Mouse (Mus musculus) C2C12 (cell line): ENCODE data around the gene Gm47996. TPM values are rescaled to one million over a fixed set of nuclear protein-coding genes. Genes with fewer than 3 reads are reported as not detected.

Source experiments
- H3K27me3 ChIP-seq: one replicate; pipeline ENCODE4 v1.6.1; 2011; ENCODE audit not compliant: control insufficient read depth, insufficient read depth, insufficient read length
- H3K36me3 ChIP-seq: one replicate; pipeline ENCODE4 v1.6.1; 2011; ENCODE audit not compliant: control insufficient read depth, insufficient read depth
- H3K4me3 ChIP-seq: one replicate; pipeline ENCODE4 v1.5.1; 2011; ENCODE audit warnings: mild to moderate bottlenecking, control low read depth; ENCODE audit not compliant: poor library complexity, insufficient read depth, severe bottlenecking
- H3K79me2 ChIP-seq: one replicate; pipeline ENCODE4 v1.6.1; 2011; ENCODE audit not compliant: control insufficient read depth, insufficient read depth
- H3K79me3 ChIP-seq: one replicate; pipeline ENCODE4 v1.6.1; 2011; ENCODE audit warnings: low read depth, control low read depth
- H3ac ChIP-seq: one replicate; pipeline ENCODE3; 2011; ENCODE audit warnings: low read depth; ENCODE audit not compliant: control insufficient read depth, insufficient read length
- CEBPB ChIP-seq: IDR thresholded peaks from one replicate; pipeline ENCODE4 v1.6.1; 2011; ENCODE audit warnings: low read depth, mild to moderate bottlenecking, control low read depth, moderate library complexity
- CTCF ChIP-seq: IDR thresholded peaks from one replicate; pipeline ENCODE4 v1.5.1; 2011; ENCODE audit not compliant: control insufficient read depth, insufficient read depth, insufficient read length
- FOSL1 ChIP-seq: IDR thresholded peaks from one replicate; pipeline ENCODE4 v1.8.0; 2011; ENCODE audit warnings: mild to moderate bottlenecking, low read length; ENCODE audit not compliant: poor library complexity, insufficient read depth, severe bottlenecking
- MAX ChIP-seq: IDR thresholded peaks from one replicate; pipeline ENCODE4 v1.6.1; 2011; ENCODE audit warnings: mild to moderate bottlenecking, control low read depth
- MYOD1 ChIP-seq: IDR thresholded peaks from one replicate; pipeline ENCODE4 v1.6.1; 2011; ENCODE audit warnings: low read depth; ENCODE audit not compliant: control insufficient read depth, insufficient read length
- MYOG ChIP-seq: IDR thresholded peaks from one replicate; pipeline ENCODE4 v1.6.1; 2011; ENCODE audit not compliant: control insufficient read depth, insufficient read length; ENCODE audit errors: extremely low read depth
- USF1 ChIP-seq: IDR thresholded peaks from one replicate; pipeline ENCODE4 v1.6.1; 2011; ENCODE audit warnings: low read depth, mild to moderate bottlenecking, control low read depth, moderate library complexity
- polyA plus RNA-seq: library from polyadenylated mRNA; unstranded; fragments of >200 nt; fragmentation: generic; extraction: Trizol; gene quantifications from one replicate; pipeline ENCODE4 v1.2.1, GENCODE M21; 2012; ENCODE audit warnings: missing spikeins

Gene Gm47996
- polyA plus RNA-seq, 1 experiment: not detected

DNA sequence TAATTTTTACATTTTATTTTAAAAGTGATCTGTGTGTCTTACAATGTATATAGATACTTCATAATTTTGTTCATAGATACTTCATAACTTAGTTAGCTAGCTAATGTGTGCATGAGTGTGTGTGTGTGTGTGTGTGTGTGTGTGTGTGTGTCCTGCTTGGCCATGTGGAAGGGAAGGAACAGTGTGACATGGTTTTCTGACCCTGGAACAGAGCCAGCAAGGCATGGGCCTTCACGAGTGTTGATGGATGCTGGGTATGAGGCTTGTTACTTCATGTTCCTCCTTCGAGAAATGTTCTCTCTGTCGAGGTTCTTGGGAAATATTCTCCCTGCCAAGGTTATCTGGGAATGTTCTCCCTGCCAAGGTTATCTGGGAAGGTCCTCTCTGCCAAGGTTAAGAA lies 23.8 kb downstream of the Gm47996 start:
- TF ChIP-seq MAX (no peak), MYOD1 (no peak), USF1 (no peak), CEBPB (no peak), CTCF (no peak), MYOG (no peak), FOSL1 (no peak)
- H3K79me3 ChIP-seq: no peaks in the 10 kb centered on the region
- no peak overlapping the region for H3K4me3 ChIP-seq
- no peak overlapping the region for H3ac ChIP-seq
- no peaks in the 10 kb centered on the region for H3K27me3 ChIP-seq
- H3K79me2 ChIP-seq: no peaks in the 10 kb centered on the region
- H3K36me3 ChIP-seq: no peaks in the 10 kb centered on the region

DNA sequence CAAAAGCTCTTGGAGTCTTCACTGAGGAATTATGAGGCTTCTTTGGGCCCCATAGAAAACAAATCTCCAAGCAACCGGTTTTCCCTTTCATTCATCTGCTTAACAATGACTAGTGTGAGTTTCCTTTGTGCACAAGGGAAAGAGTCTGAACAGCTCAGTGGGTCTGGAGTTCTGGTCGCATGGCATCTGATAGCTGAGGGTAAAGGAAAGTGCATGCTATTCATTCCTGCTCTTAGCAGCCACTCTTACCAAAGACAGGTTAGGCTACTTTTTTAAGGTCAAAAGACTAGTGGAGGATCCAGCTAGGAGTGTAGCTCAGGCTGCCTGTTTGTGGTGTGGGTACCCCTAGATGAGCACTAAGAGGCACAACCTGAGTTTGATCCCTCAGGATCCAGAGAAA lies 25.6 kb downstream of the Gm47996 start:
- no peaks in the 10 kb centered on the region for H3K79me3 ChIP-seq
- no peak overlapping the region for H3ac ChIP-seq
- no peak overlapping the region for H3K4me3 ChIP-seq
- H3K27me3 ChIP-seq: no peaks in the 10 kb centered on the region
- no peaks in the 10 kb centered on the region for H3K79me2 ChIP-seq
- no peaks in the 10 kb centered on the region for H3K36me3 ChIP-seq
- TF ChIP-seq USF1 (no peak), CTCF (no peak), MYOG (no peak), FOSL1 (no peak), MAX (no peak), CEBPB (no peak), MYOD1 (no peak)

GRCm38 (mm10) chr1:151236141-151236930 lies 26.4 kb downstream of the Gm47996 start:
- Histone ChIP-seq H3K79me2 (no peaks in the 10 kb centered on the region), H3K36me3 (no peaks in the 10 kb centered on the region), H3ac (no peak overlapping the region), H3K27me3 (no peaks in the 10 kb centered on the region), H3K79me3 (no peaks in the 10 kb centered on the region), H3K4me3 (no peak overlapping the region)
- TF ChIP-seq CEBPB (no peak), MYOG (no peak), MYOD1 (no peak), CTCF (no peak), USF1 (no peak), FOSL1 (no peak), MAX (no peak)

- Histone ChIP-seq H3K79me3 (no peaks in the 10 kb centered on the region), H3ac (no peak overlapping the region)
- TF ChIP-seq CTCF (no peak), MAX (no peak), CEBPB (no peak), FOSL1 (no peak), MYOD1 (no peak), MYOG (no peak), USF1 (no peak)
Measured at GRCm38 (mm10) chr1:151237780-151238179, 27.8 kb downstream of the Gm47996 start.

DNA sequence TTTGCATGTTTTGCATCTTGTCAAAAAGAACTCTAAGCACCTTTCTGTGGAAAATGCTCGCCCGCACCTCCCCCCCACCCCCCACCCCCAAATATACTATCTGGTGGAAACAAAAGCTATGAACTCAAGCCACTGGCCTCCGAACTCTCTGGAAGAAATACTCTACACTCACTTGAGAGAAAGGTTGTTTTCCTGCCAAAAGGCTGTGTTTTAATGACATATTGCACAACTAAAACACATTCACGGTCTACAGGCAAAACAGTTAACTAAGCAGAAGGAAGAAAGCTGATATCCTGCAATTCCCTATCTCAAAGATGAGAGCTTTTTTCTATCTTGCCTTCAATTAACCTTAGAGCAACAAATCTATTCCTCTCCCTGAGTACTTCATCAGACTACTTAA lies 33.4 kb downstream of the Gm47996 start:
- H3K36me3 ChIP-seq: peaks cover 12% of the 10 kb centered on the region
- TF ChIP-seq MYOG (no peak), FOSL1 (no peak), MAX (no peak), MYOD1 (no peak)
- no peaks in the 10 kb centered on the region for H3K79me3 ChIP-seq
- H3K27me3 ChIP-seq: no peaks in the 10 kb centered on the region
- H3K4me3 ChIP-seq: no peak overlapping the region
- no peak overlapping the region for H3ac ChIP-seq
- no peaks in the 10 kb centered on the region for H3K79me2 ChIP-seq

More at GRCm38 (mm10) chr1:151237780-151238179, 27.8 kb downstream of the Gm47996 start:
- H3K36me3 ChIP-seq: no peaks in the 10 kb centered on the region
- H3K4me3 ChIP-seq: no peak overlapping the region
- H3K27me3 ChIP-seq: no peaks in the 10 kb centered on the region
- H3K79me2 ChIP-seq: no peaks in the 10 kb centered on the region

GRCm38 (mm10) chr1:151244013-151244412 lies 34.1 kb downstream of the Gm47996 start:
- TF ChIP-seq USF1: no peak
- no peak for TF ChIP-seq FOSL1
- TF ChIP-seq MAX: no peak
- TF ChIP-seq MYOD1: no peak
- no peak for TF ChIP-seq CTCF
- no peak for TF ChIP-seq MYOG
- no peak for TF ChIP-seq CEBPB
- H3ac ChIP-seq: no peak overlapping the region
- no peaks in the 10 kb centered on the region for H3K79me3 ChIP-seq
- no peak overlapping the region for H3K4me3 ChIP-seq
- H3K36me3 ChIP-seq: peaks cover 16% of the 10 kb centered on the region
- H3K27me3 ChIP-seq: no peaks in the 10 kb centered on the region
- peaks cover 2% of the 10 kb centered on the region for H3K79me2 ChIP-seq
